Mouse (Mus musculus): ENCODE measurements around the gene Tapt1.

GRCm38 (mm10) chr5:44256512-44256911 lies 30.1 kb upstream of the Tapt1 start:
- TF ChIP-seq CTCF (IDR thresholded peaks at IDR 0.05; ENCODE audit: low read depth), result no peak
- TF ChIP-seq EP300 (IDR thresholded peaks at IDR 0.05; ENCODE audit: low read depth), result no peak
